Mouse (Mus musculus) liver, adult 2 months (tissue): ENCODE measurements around the gene Zeb2. TPM values are rescaled to one million over a fixed set of nuclear protein-coding genes. Genes with fewer than 3 reads are reported as not detected.

ENCODE experiments used
- DNase-seq: peaks from one replicate; pipeline ENCODE4 v3.0.0-alpha.2; 2011; ENCODE audit warnings: low read depth, low spot score; ENCODE audit errors: extremely low read depth
- H3K27ac ChIP-seq: fragments of 200-500 bp; replicated peaks from 2 replicates; pipeline ENCODE4 v1.5.1; 2012; ENCODE audit warnings: low read depth, mild to moderate bottlenecking, control low read depth, inconsistent platforms, low read length; ENCODE audit not compliant: insufficient read depth
- H3K27me3 ChIP-seq: fragments of 200-500 bp; 2 replicates; pipeline ENCODE4 v1.6.1; 2012; ENCODE audit warnings: mild to moderate bottlenecking, moderate library complexity, low read length, inconsistent platforms; ENCODE audit not compliant: control insufficient read depth, insufficient read depth
- H3K36me3 ChIP-seq: fragments of 200-500 bp; 2 replicates; pipeline ENCODE4 v1.6.1; 2012; ENCODE audit warnings: low read length, inconsistent platforms; ENCODE audit not compliant: control insufficient read depth, insufficient read depth
- H3K4me1 ChIP-seq: fragments of 200-500 bp; 2 replicates; pipeline ENCODE4 v1.6.1; 2011; ENCODE audit warnings: low read length; ENCODE audit not compliant: control insufficient read depth, insufficient read depth
- H3K4me3 ChIP-seq: fragments of 200-500 bp; 2 replicates; pipeline ENCODE4 v1.5.1; 2011; ENCODE audit warnings: low read depth, mild to moderate bottlenecking, control low read depth, low read length, moderate library complexity; ENCODE audit not compliant: insufficient read depth
- H3K79me2 ChIP-seq: fragments of 200-500 bp; 2 replicates; pipeline ENCODE4 v1.6.1; 2012; ENCODE audit warnings: inconsistent platforms, mild to moderate bottlenecking, low read length, moderate library complexity; ENCODE audit not compliant: control insufficient read depth, insufficient read depth
- H3K9ac ChIP-seq: fragments of 200-500 bp; 2 replicates; pipeline ENCODE4 v1.6.1; 2012; ENCODE audit warnings: low read depth, mild to moderate bottlenecking, control low read depth, inconsistent platforms, low read length
- CTCF ChIP-seq: fragments of 200-500 bp; IDR thresholded peaks from 2 replicates; pipeline ENCODE4 v1.5.1; 2011; ENCODE audit warnings: low read depth, low read length, control low read depth
- POLR2A ChIP-seq: fragments of 200-500 bp; IDR thresholded peaks from 2 replicates; pipeline ENCODE4 v1.6.1; 2011; ENCODE audit warnings: low read length, control low read depth; ENCODE audit not compliant: insufficient read depth; ENCODE audit errors: extremely low read depth
- WGBS: fragments of 180-500 bp; shearing (Covaris S2); methylation state at CpG from one replicate; pipeline ENCODE4 v1.1.7; 2018; 5-methylcytosine and 5-hydroxymethylcytosine counted together
- polyA plus RNA-seq: library from polyadenylated mRNA; depleted of rRNA; stranded (reverse); fragments of >200 nt; gene quantifications from 2 replicates; pipeline ENCODE4 v1.2.3, GENCODE M21; 2012
- total RNA-seq: library from RNA; depleted of rRNA; stranded (reverse); fragments of >200 nt; gene quantifications from 2 replicates; pipeline ENCODE4 v1.2.3, GENCODE M21; 2014

The Zeb2 gene
- total and polyA plus RNA-seq, 2 experiments = 4.9 to 15.5 TPM

GRCm38 (mm10) chr2:45110757-45111411 is 6.3 kb downstream of the Zeb2 start:
- TF ChIP-seq POLR2A = no peak
- no peak for TF ChIP-seq CTCF
- Histone ChIP-seq H3K27ac (peak overlapping the region; percentile 81), H3K27me3 (peaks cover 6% of the 10 kb centered on the region; the same call in 1 of the 2 replicates), H3K9ac (peak overlapping the region; percentile 67), H3K4me3 (peak overlapping the region; percentile 60), H3K36me3 (no peaks in the 10 kb centered on the region), H3K79me2 (no peaks in the 10 kb centered on the region), H3K4me1 (no peaks in the 10 kb centered on the region; the same call in 1 of the 2 replicates)
- 2% methylated on average over 20 of the region's 20 CpGs for WGBS
- DNase-seq = no peak

GRCm38 (mm10) chr2:45109951-45110756 is 7.0 kb downstream of the Zeb2 start:
- WGBS = 1% methylated on average over 53 of the region's 54 CpGs
- Histone ChIP-seq H3K36me3 (no peaks in the 10 kb centered on the region), H3K9ac (peak overlapping the region; percentile 67), H3K27me3 (peaks cover 6% of the 10 kb centered on the region; the same call in 1 of the 2 replicates), H3K4me3 (peak overlapping the region; percentile 60), H3K79me2 (no peaks in the 10 kb centered on the region), H3K27ac (peak overlapping the region; percentile 81), H3K4me1 (no peaks in the 10 kb centered on the region; the same call in 1 of the 2 replicates)
- no peak for TF ChIP-seq CTCF
- 0 out of 2 replicates have a peak, but pooled peaks have one; percentile 12 for TF ChIP-seq POLR2A
- no peak for DNase-seq

- Histone ChIP-seq H3K27me3 (peaks cover 6% of the 10 kb centered on the region; the same call in 1 of the 2 replicates), H3K27ac (peak overlapping the region; percentile 88), H3K79me2 (no peaks in the 10 kb centered on the region), H3K36me3 (no peaks in the 10 kb centered on the region), H3K4me3 (peak overlapping the region; percentile 60), H3K4me1 (no peaks in the 10 kb centered on the region; the same call in 1 of the 2 replicates), H3K9ac (peak overlapping the region; percentile 67)
- under 1% methylated on average over 59 of the region's 74 CpGs for WGBS
- TF ChIP-seq POLR2A (no peak), CTCF (no peak)
- DNase-seq = no peak
These were observed 7.8 kb downstream of the Zeb2 start for GRCm38 (mm10) chr2:45109161-45109950.

GRCm38 (mm10) chr2:45108521-45109091 is 8.6 kb downstream of the Zeb2 start:
- peaks cover 6% of the 10 kb centered on the region; the same call in 1 of the 2 replicates for H3K27me3 ChIP-seq
- H3K36me3 ChIP-seq = no peaks in the 10 kb centered on the region
- TF ChIP-seq POLR2A (no peak), CTCF (no peak)
- WGBS = 2% methylated on average over 25 of the region's 25 CpGs
- no peak for DNase-seq
- H3K9ac ChIP-seq = peak overlapping the region; percentile 67
- no peaks in the 10 kb centered on the region for H3K79me2 ChIP-seq
- H3K4me3 ChIP-seq = peak overlapping the region; percentile 60
- peak overlapping the region; percentile 88 for H3K27ac ChIP-seq
- no peaks in the 10 kb centered on the region; the same call in 1 of the 2 replicates for H3K4me1 ChIP-seq

- Histone ChIP-seq H3K27me3 (peaks cover 6% of the 10 kb centered on the region; the same call in 1 of the 2 replicates), H3K4me1 (no peaks in the 10 kb centered on the region; the same call in 1 of the 2 replicates), H3K79me2 (no peaks in the 10 kb centered on the region), H3K9ac (peak overlapping the region; percentile 40), H3K4me3 (no peak overlapping the region; the same call in 1 of the 2 replicates), H3K27ac (peak overlapping the region; percentile 1; the same call in 1 of the 2 replicates), H3K36me3 (no peaks in the 10 kb centered on the region)
- 45% methylated on average over 2 of the region's 2 CpGs for WGBS
- TF ChIP-seq POLR2A (no peak), CTCF (no peak)
- no peak for DNase-seq
These were observed 9.6 kb downstream of the Zeb2 start for GRCm38 (mm10) chr2:45107555-45107954.
